Mouse (Mus musculus): ENCODE measurements around the gene Tpd52l1.

DNA sequence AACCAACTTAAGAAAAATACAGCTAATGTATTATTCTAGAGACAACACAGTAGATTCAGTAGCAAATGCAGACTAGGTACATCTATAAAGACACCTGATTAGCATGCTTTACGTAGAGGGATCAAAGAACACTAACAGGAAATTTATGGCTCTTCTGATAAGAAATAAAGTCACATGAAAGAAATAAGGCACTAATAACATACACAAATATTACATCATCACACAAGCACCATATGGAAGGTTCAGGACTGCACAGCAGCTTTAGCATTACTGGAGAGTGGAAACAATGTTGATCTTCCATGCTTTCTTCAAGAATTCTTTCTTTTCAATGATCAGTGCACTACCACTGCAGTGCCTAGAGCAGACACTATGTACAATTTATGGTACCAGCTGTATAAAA, 48.5 kb upstream of the Tpd52l1 start:
- TF ChIP-seq CTCF (IDR thresholded peaks at IDR 0.05; ENCODE audit: low read depth, low read length) (no peak), POLR2A (IDR thresholded peaks at IDR 0.05; ENCODE audit: extremely low read depth, insufficient read depth, low read length) (no peak)

Measured in liver, adult 2 months (tissue).